Mouse (Mus musculus) neural tube, embryonic 14.5 days (tissue): ENCODE data around the gene Dhrs3. TPM values are rescaled to one million over a fixed set of nuclear protein-coding genes. Genes with fewer than 3 reads are reported as not detected.

Experiments
- ATAC-seq: fragments of 200-750 bp; cut with Nextera tagmentation; 2 replicates; pipeline ENCODE4 v1.8.0; 2017; ENCODE audit warnings: low read depth, mild to moderate bottlenecking, moderate TSS enrichment, moderate library complexity
- H3K27ac ChIP-seq: fragments of 300-500 bp; sonication (generic); 2 replicates; pipeline ENCODE4 v1.5.1; 2014; ENCODE audit warnings: low read depth, mild to moderate bottlenecking, control low read depth, low read length, moderate library complexity, mixed read lengths
- H3K27me3 ChIP-seq: fragments of 300-500 bp; sonication (generic); 2 replicates; pipeline ENCODE4 v1.6.1; 2014; ENCODE audit warnings: low read length; ENCODE audit not compliant: control insufficient read depth, insufficient read depth
- H3K36me3 ChIP-seq: fragments of 300-500 bp; sonication (generic); 2 replicates; pipeline ENCODE4 v1.6.1; 2014; ENCODE audit warnings: low read length, mixed read lengths; ENCODE audit not compliant: control insufficient read depth, insufficient read depth
- H3K4me1 ChIP-seq: fragments of 300-500 bp; sonication (generic); 2 replicates; pipeline ENCODE4 v1.6.1; 2014; ENCODE audit warnings: low read length; ENCODE audit not compliant: control insufficient read depth, insufficient read depth
- H3K4me2 ChIP-seq: fragments of 300-500 bp; sonication (generic); 2 replicates; pipeline ENCODE4 v1.6.1; 2014; ENCODE audit warnings: mild to moderate bottlenecking, low read depth, low read length, control low read depth
- H3K4me3 ChIP-seq: fragments of 300-500 bp; sonication (generic); 2 replicates; pipeline ENCODE4 v1.5.1; 2014; ENCODE audit warnings: low read depth, low read length, control low read depth, mixed read lengths
- H3K9ac ChIP-seq: fragments of 300-500 bp; sonication (generic); replicated peaks from 2 replicates; pipeline ENCODE4 v1.6.1; 2014; ENCODE audit warnings: low read depth, mild to moderate bottlenecking, control low read depth, low read length, mixed read lengths
- H3K9me3 ChIP-seq: fragments of 300-500 bp; sonication (generic); 2 replicates; pipeline ENCODE4 v1.6.1; 2016; ENCODE audit warnings: low read length; ENCODE audit not compliant: control insufficient read depth
- WGBS: fragments of 180-500 bp; shearing (Covaris S2); extraction: QIAGEN DNeasy Blood & Tissue Kit; methylation state at CpG from one replicate; pipeline ENCODE4 v1.1.7; 2014; 5-methylcytosine and 5-hydroxymethylcytosine counted together
- polyA plus RNA-seq: library from polyadenylated mRNA; unstranded; fragments of >200 nt; fragmentation: Nextera tagmentation; extraction: Ambion mirVana; gene quantifications from 2 replicates; pipeline ENCODE4 v1.2.1, GENCODE M21; 2014

Gene Dhrs3
- polyA plus RNA-seq, result 17.0 and 30.8 TPM in 2 replicates

GRCm38 (mm10) chr4:144892133-144892936 is at the start of gene Dhrs3:
Gene Dhrs3, plus strand, starts transcription at chr4:144892827.
- ATAC-seq, result peak; percentile 70
- Histone ChIP-seq H3K4me3 (peak within 1 kb of the TSS; percentile 39), H3K9me3 (no peaks in the 10 kb centered on the region), H3K4me2 (peak within 1 kb of the TSS; percentile 92), H3K4me1 (peaks cover 16% of the 10 kb centered on the region; the same call in 1 of the 2 replicates), H3K9ac (peak within 1 kb of the TSS; percentile 39), H3K27ac (0 out of 2 replicates have a peak within 1 kb of the TSS, but pooled peaks have one; percentile 16), H3K36me3 (no peaks in the 10 kb centered on the region), H3K27me3 (0 out of 2 replicates have a peak, but pooled peaks cover 4% of the 10 kb centered on the region)
- WGBS, result under 1% methylated on average over 55 of the region's 55 CpGs

GRCm38 (mm10) chr4:144861756-144862505 is 30.7 kb upstream of the Dhrs3 start:
- H3K9ac ChIP-seq, result no peak overlapping the region
- H3K4me1 ChIP-seq, result no peaks in the 10 kb centered on the region
- no peak overlapping the region for H3K4me3 ChIP-seq
- H3K27me3 ChIP-seq, result no peaks in the 10 kb centered on the region
- H3K4me2 ChIP-seq, result no peak overlapping the region
- ATAC-seq, result no peak
- no peaks in the 10 kb centered on the region for H3K9me3 ChIP-seq
- H3K36me3 ChIP-seq, result no peaks in the 10 kb centered on the region
- WGBS, result 90% methylated on average over 3 of the region's 3 CpGs
- H3K27ac ChIP-seq, result no peak overlapping the region

GRCm38 (mm10) chr4:144867926-144868325 is 24.7 kb upstream of the Dhrs3 start:
- 77% methylated on average over 5 of the region's 5 CpGs for WGBS
- no peak for ATAC-seq

DNA sequence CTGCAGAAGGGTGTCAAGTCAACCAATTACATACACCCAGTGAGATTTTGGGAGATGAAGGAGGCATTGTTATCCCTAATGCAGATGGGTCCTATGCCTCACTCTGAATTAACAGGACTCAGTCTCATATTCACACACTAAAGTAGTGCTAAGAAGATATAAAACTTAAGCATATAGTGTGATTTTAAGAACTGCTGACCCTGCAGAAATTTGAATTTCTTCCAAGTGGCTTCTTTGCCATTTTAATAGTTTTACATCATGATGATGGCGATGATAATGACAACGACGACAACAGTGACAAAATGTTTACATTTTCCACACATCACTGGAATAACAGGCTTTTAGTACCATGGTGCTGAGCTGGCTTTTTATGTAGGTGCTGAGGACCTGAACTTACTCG is 24.0 kb upstream of the Dhrs3 start:
- Histone ChIP-seq H3K9ac (no peak overlapping the region), H3K4me3 (no peak overlapping the region), H3K36me3 (no peaks in the 10 kb centered on the region), H3K27me3 (no peaks in the 10 kb centered on the region), H3K27ac (no peak overlapping the region), H3K4me1 (no peaks in the 10 kb centered on the region), H3K9me3 (no peaks in the 10 kb centered on the region), H3K4me2 (no peak overlapping the region)
- WGBS, result 89% methylated on average over 4 of the region's 4 CpGs
- ATAC-seq, result no peak

More at GRCm38 (mm10) chr4:144867926-144868325, 24.7 kb upstream of the Dhrs3 start:
- Histone ChIP-seq H3K9ac (no peak overlapping the region), H3K27me3 (no peaks in the 10 kb centered on the region), H3K9me3 (no peaks in the 10 kb centered on the region), H3K4me2 (no peak overlapping the region), H3K4me1 (no peaks in the 10 kb centered on the region), H3K4me3 (no peak overlapping the region), H3K36me3 (no peaks in the 10 kb centered on the region), H3K27ac (no peak overlapping the region)

GRCm38 (mm10) chr4:144872905-144873304 is 19.7 kb upstream of the Dhrs3 start:
- H3K27me3 ChIP-seq, result no peaks in the 10 kb centered on the region
- no peaks in the 10 kb centered on the region for H3K36me3 ChIP-seq
- 40% methylated on average over 6 of the region's 6 CpGs for WGBS
- no peaks in the 10 kb centered on the region for H3K4me1 ChIP-seq
- H3K9me3 ChIP-seq, result no peaks in the 10 kb centered on the region
- H3K4me2 ChIP-seq, result no peak overlapping the region
- no peak overlapping the region for H3K9ac ChIP-seq
- no peak overlapping the region for H3K27ac ChIP-seq
- no peak overlapping the region for H3K4me3 ChIP-seq
- ATAC-seq, result no peak

GRCm38 (mm10) chr4:144875576-144876093 is 17.0 kb upstream of the Dhrs3 start:
- no peaks in the 10 kb centered on the region for H3K36me3 ChIP-seq
- H3K27ac ChIP-seq, result no peak overlapping the region
- WGBS, result 60% methylated on average over 2 of the region's 2 CpGs
- no peak overlapping the region for H3K4me2 ChIP-seq
- H3K9ac ChIP-seq, result no peak overlapping the region
- no peaks in the 10 kb centered on the region for H3K4me1 ChIP-seq
- H3K27me3 ChIP-seq, result no peaks in the 10 kb centered on the region
- no peak overlapping the region for H3K4me3 ChIP-seq
- H3K9me3 ChIP-seq, result no peaks in the 10 kb centered on the region
- no peak for ATAC-seq

DNA sequence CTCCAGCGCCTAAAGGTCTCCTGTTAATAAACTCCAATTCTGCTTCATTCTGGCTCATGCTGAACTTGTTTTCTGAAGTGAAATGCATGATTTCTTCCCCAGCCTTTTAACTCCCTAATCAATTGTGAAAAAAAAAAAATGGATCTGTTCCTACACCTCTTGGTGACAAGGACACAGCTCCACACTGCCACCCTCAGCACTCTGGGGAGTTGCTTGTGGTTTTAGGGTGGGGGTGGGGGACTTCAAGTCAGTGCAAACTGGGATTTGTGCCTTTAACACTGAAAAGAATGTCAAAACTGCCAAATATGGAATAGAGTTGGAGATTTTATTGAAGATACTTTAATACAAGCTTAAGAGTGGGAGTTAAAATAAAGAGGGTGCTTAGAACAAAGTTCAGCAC is 13.1 kb upstream of the Dhrs3 start:
- WGBS, result 63% methylated on average over 1 of the region's 1 CpGs
- no peak for ATAC-seq
- Histone ChIP-seq H3K4me1 (no peaks in the 10 kb centered on the region), H3K9ac (no peak overlapping the region), H3K4me2 (no peak overlapping the region), H3K4me3 (no peak overlapping the region), H3K36me3 (no peaks in the 10 kb centered on the region), H3K27me3 (no peaks in the 10 kb centered on the region), H3K27ac (no peak overlapping the region), H3K9me3 (no peaks in the 10 kb centered on the region)

DNA sequence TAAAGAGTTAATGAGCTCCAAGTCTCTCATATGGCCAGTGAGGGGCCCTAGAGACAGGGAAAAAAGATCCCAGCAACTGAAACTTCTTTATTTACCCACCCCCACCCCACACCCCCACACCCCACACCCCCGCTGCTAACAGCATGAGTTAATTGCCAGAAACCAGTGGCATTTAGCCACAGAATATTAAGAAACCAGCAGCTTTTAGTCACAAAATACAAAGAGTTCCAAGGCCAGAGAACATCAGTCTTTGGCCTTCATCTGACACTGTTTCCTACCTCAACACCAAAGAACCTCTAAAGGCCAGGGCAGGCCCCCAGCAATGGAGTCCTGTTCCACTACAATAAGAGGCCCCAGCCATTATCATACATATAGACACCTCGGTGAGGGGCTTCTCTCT is 11.3 kb upstream of the Dhrs3 start:
- no peak overlapping the region for H3K27ac ChIP-seq
- no peaks in the 10 kb centered on the region for H3K4me1 ChIP-seq
- H3K4me3 ChIP-seq, result no peak overlapping the region
- no peaks in the 10 kb centered on the region for H3K36me3 ChIP-seq
- whole genome bisulfite sequencing, result 64% methylated on average over 2 of the region's 2 CpGs
- no peak for ATAC-seq
- no peaks in the 10 kb centered on the region for H3K9me3 ChIP-seq
- H3K27me3 ChIP-seq, result no peaks in the 10 kb centered on the region
- no peak overlapping the region for H3K9ac ChIP-seq
- H3K4me2 ChIP-seq, result no peak overlapping the region

DNA sequence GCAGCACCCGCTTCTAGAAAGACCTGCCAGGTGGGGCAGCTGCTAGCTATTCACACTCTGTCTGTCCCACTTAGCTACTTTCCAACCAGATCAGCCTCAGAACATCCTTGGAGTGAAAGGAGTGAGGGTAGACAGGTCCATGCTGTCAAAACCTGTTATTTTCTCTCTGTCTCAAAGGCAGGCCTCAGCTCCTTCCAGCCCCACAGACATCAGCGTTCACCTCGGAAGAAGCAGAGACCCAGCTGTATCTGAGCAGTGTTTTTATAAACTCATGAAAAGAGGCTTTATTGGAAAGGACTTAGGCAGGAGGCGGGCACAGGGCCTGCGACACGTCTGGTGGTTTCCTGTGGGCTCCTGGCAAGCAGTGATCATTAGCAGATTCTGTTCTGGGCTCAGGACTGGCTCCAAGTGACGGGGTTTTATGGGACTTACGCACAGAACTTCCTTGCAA is 9.7 kb upstream of the Dhrs3 start:
- no peaks in the 10 kb centered on the region for H3K27me3 ChIP-seq
- 66% methylated on average over 8 of the region's 8 CpGs for WGBS
- no peaks in the 10 kb centered on the region for H3K4me1 ChIP-seq
- no peak for ATAC-seq
- H3K4me2 ChIP-seq, result no peak overlapping the region
- H3K4me3 ChIP-seq, result no peak overlapping the region
- H3K9me3 ChIP-seq, result no peaks in the 10 kb centered on the region
- no peaks in the 10 kb centered on the region for H3K36me3 ChIP-seq
- H3K27ac ChIP-seq, result no peak overlapping the region
- H3K9ac ChIP-seq, result no peak overlapping the region
